Mouse (Mus musculus) midbrain, embryonic 11.5 days (tissue): ENCODE measurements around the gene Skor1. TPM values are rescaled to one million over a fixed set of nuclear protein-coding genes. Genes with fewer than 3 reads are reported as not detected.
A peak's percentile ranks its signal among the peaks of the same experiment; 100 is the strongest.

ENCODE experiments used
- ATAC-seq: fragments of 200-750 bp; cut with Nextera tagmentation; 2 replicates; pipeline ENCODE4 v1.8.0; 2017; ENCODE audit warnings: moderate TSS enrichment, moderate library complexity; ENCODE audit not compliant: low FRiP score
- DNase-seq: peaks from one replicate; pipeline ENCODE4 v3.0.0; 2015; ENCODE audit warnings: low spot score; ENCODE audit errors: missing footprints
- H3K27ac ChIP-seq: fragments of 300-500 bp; sonication (generic); 2 replicates; pipeline ENCODE4 v1.5.1; 2014; ENCODE audit warnings: low read depth, low read length
- H3K27me3 ChIP-seq: fragments of 300-500 bp; sonication (generic); 2 replicates; pipeline ENCODE4 v1.6.1; 2014; ENCODE audit warnings: mild to moderate bottlenecking, low read length, moderate library complexity, mixed read lengths; ENCODE audit not compliant: control insufficient read depth, insufficient read depth
- H3K36me3 ChIP-seq: fragments of 300-500 bp; sonication (generic); 2 replicates; pipeline ENCODE4 v1.6.1; 2014; ENCODE audit warnings: mild to moderate bottlenecking, low read length, moderate library complexity, mixed read lengths; ENCODE audit not compliant: control insufficient read depth, insufficient read depth
- H3K4me1 ChIP-seq: fragments of 300-500 bp; sonication (generic); 2 replicates; pipeline ENCODE4 v1.6.1; 2014; ENCODE audit warnings: low read length; ENCODE audit not compliant: control insufficient read depth, insufficient read depth
- H3K4me2 ChIP-seq: fragments of 300-500 bp; sonication (generic); 2 replicates; pipeline ENCODE4 v1.6.1; 2014; ENCODE audit warnings: mild to moderate bottlenecking, moderate library complexity
- H3K4me3 ChIP-seq: fragments of 300-500 bp; sonication (generic); 2 replicates; pipeline ENCODE4 v1.5.1; 2014; ENCODE audit warnings: low read depth, low read length
- H3K9ac ChIP-seq: fragments of 300-500 bp; sonication (generic); 2 replicates; pipeline ENCODE4 v1.6.1; 2014; ENCODE audit warnings: low read length
- H3K9me3 ChIP-seq: fragments of 300-500 bp; sonication (generic); 2 replicates; pipeline ENCODE4 v1.6.1; 2016; ENCODE audit warnings: low read length; ENCODE audit not compliant: control insufficient read depth
- WGBS: fragments of 180-500 bp; shearing (Covaris S2); extraction: QIAGEN DNeasy Blood & Tissue Kit; methylation state at CpG from one replicate; pipeline ENCODE4 v1.1.7; 2014; 5-methylcytosine and 5-hydroxymethylcytosine counted together
- polyA plus RNA-seq: library from polyadenylated mRNA; unstranded; fragments of >200 nt; fragmentation: Nextera tagmentation; extraction: Ambion mirVana; gene quantifications from 2 replicates; pipeline ENCODE4 v1.2.1, GENCODE M21; 2014

Skor1 gene
- polyA plus RNA-seq, 1 experiment from 2014 or later: 0.05 TPM

DNA sequence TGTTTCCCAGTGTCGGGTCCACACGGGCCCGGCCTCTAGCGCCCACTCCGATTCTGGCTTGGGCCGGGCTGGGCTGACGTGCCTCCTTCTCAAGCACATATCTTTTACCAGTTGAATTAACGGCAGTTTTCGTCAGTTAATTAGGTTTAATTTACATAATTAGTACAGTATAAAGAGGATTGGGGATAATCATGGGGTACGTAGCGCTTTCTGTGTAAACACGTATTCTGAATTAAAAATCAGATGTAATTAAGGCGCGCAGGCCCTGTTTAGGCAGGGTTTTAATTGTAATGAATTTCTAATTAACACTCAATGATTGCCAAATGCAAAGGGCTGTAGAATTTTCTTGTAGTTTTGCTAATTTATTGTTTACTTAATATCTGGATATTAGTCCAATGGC, 3.2 kb upstream of the Skor1 start:
- 21% methylated on average over 14 of the region's 14 CpGs for WGBS
- Histone ChIP-seq H3K4me1 (peaks cover 8% of the 10 kb centered on the region), H3K9ac (no peak overlapping the region), H3K9me3 (no peaks in the 10 kb centered on the region; the same call in 1 of the 2 replicates), H3K27ac (no peak overlapping the region), H3K27me3 (peaks cover 67% of the 10 kb centered on the region), H3K4me3 (no peak overlapping the region), H3K4me2 (no peak overlapping the region), H3K36me3 (no peaks in the 10 kb centered on the region)
- DNase-seq (no peak), ATAC-seq (no peak)

GRCm38 (mm10) chr9:63151072-63151870, 2.5 kb upstream of the Skor1 start:
- Histone ChIP-seq H3K9me3 (no peaks in the 10 kb centered on the region; the same call in 1 of the 2 replicates), H3K27me3 (peaks cover 74% of the 10 kb centered on the region), H3K36me3 (no peaks in the 10 kb centered on the region), H3K4me2 (no peak overlapping the region), H3K4me1 (peaks cover 14% of the 10 kb centered on the region), H3K27ac (no peak overlapping the region), H3K9ac (no peak overlapping the region), H3K4me3 (no peak overlapping the region)
- ATAC-seq: no peak
- 2% methylated on average over 20 of the region's 20 CpGs for WGBS
- peak; percentile 93 for DNase-seq

DNA sequence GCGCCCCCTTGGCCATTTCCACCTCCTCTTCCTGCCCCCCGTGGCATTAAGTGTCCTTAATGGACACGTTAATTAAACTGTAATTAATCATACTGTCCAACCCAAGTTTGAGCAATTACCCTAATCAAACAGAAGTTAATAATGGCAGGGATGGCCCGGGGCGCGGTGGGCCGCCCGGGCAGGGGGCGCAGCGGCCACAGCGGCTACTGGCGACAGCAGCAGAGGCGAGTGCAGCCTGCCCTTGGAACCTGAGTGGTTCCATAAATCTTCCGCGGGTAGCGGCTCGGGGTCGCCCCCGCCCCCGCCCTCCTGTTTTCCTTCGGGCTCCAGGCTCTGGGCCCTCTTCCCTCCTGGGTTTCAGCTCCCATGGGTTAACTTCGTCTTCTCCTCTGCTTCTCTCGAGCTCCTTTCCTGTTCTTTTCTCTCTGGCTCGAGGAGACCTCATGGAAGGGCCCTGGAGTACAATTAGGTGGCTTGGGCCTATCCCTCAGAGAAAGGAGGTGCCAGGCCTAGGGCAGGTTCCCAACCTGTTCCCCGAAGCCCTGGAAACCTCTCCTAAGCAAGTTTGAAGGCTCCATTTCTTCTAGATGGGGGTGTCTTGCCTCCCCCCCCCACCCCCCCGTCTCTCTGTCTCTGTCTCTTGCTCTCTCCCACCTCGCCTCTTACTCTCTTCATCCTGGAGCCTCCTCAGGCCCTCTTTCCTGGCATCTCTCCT, 1.5 kb upstream of the Skor1 start:
- peaks cover 84% of the 10 kb centered on the region for H3K27me3 ChIP-seq
- no peaks in the 10 kb centered on the region for H3K36me3 ChIP-seq
- peaks cover 22% of the 10 kb centered on the region for H3K4me1 ChIP-seq
- H3K27ac ChIP-seq: no peak overlapping the region
- H3K9ac ChIP-seq: no peak overlapping the region
- WGBS: 2% methylated on average over 27 of the region's 27 CpGs
- H3K4me2 ChIP-seq: no peak overlapping the region
- ATAC-seq: no peak
- H3K4me3 ChIP-seq: no peak overlapping the region
- H3K9me3 ChIP-seq: no peaks in the 10 kb centered on the region; the same call in 1 of the 2 replicates
- DNase-seq: peak; percentile 92

GRCm38 (mm10) chr9:63149372-63149766, 608 bp upstream of the Skor1 start:
- peak; percentile 91 for DNase-seq
- WGBS: under 1% methylated on average over 20 of the region's 20 CpGs
- no peaks in the 10 kb centered on the region for H3K36me3 ChIP-seq
- H3K9me3 ChIP-seq: no peaks in the 10 kb centered on the region; the same call in 1 of the 2 replicates
- no peak overlapping the region for H3K9ac ChIP-seq
- H3K27me3 ChIP-seq: peaks cover 93% of the 10 kb centered on the region
- H3K4me1 ChIP-seq: peaks cover 23% of the 10 kb centered on the region
- no peak for ATAC-seq
- peak overlapping the region; percentile 38 for H3K4me3 ChIP-seq
- H3K4me2 ChIP-seq: peak overlapping the region; percentile 68
- H3K27ac ChIP-seq: no peak overlapping the region

GRCm38 (mm10) chr9:63147786-63148409, 863 bp downstream of the Skor1 start:
- H3K36me3 ChIP-seq: no peaks in the 10 kb centered on the region
- no peak overlapping the region for H3K4me2 ChIP-seq
- H3K9me3 ChIP-seq: no peaks in the 10 kb centered on the region
- peaks cover 100% of the 10 kb centered on the region for H3K27me3 ChIP-seq
- H3K9ac ChIP-seq: no peak overlapping the region
- peaks cover 30% of the 10 kb centered on the region for H3K4me1 ChIP-seq
- no peak overlapping the region for H3K4me3 ChIP-seq
- H3K27ac ChIP-seq: no peak overlapping the region
- 3% methylated on average over 14 of the region's 14 CpGs for WGBS
- DNase-seq (peak; percentile 93), ATAC-seq (no peak)

GRCm38 (mm10) chr9:63147296-63147695, 1.5 kb downstream of the Skor1 start:
- H3K27me3 ChIP-seq: peaks cover 100% of the 10 kb centered on the region
- ATAC-seq (no peak), DNase-seq (peak; percentile 96)
- H3K4me2 ChIP-seq: no peak overlapping the region
- no peak overlapping the region for H3K9ac ChIP-seq
- no peak overlapping the region for H3K27ac ChIP-seq
- WGBS: under 1% methylated on average over 9 of the region's 9 CpGs
- no peaks in the 10 kb centered on the region for H3K36me3 ChIP-seq
- H3K4me3 ChIP-seq: no peak overlapping the region; the same call in 1 of the 2 replicates
- H3K4me1 ChIP-seq: peaks cover 30% of the 10 kb centered on the region
- no peaks in the 10 kb centered on the region for H3K9me3 ChIP-seq

- Histone ChIP-seq H3K9ac (no peak overlapping the region), H3K27ac (no peak overlapping the region), H3K36me3 (no peaks in the 10 kb centered on the region), H3K4me1 (peaks cover 30% of the 10 kb centered on the region), H3K9me3 (no peaks in the 10 kb centered on the region), H3K27me3 (peaks cover 100% of the 10 kb centered on the region), H3K4me3 (peak overlapping the region; percentile 15; the same call in 1 of the 2 replicates), H3K4me2 (peak overlapping the region; percentile 25; the same call in 1 of the 2 replicates)
- ATAC-seq: no peak
- 0% methylated on average over 19 of the region's 20 CpGs for WGBS
- peak; percentile 94 for DNase-seq
Measured at GRCm38 (mm10) chr9:63146856-63147274, 1.9 kb downstream of the Skor1 start.

DNA sequence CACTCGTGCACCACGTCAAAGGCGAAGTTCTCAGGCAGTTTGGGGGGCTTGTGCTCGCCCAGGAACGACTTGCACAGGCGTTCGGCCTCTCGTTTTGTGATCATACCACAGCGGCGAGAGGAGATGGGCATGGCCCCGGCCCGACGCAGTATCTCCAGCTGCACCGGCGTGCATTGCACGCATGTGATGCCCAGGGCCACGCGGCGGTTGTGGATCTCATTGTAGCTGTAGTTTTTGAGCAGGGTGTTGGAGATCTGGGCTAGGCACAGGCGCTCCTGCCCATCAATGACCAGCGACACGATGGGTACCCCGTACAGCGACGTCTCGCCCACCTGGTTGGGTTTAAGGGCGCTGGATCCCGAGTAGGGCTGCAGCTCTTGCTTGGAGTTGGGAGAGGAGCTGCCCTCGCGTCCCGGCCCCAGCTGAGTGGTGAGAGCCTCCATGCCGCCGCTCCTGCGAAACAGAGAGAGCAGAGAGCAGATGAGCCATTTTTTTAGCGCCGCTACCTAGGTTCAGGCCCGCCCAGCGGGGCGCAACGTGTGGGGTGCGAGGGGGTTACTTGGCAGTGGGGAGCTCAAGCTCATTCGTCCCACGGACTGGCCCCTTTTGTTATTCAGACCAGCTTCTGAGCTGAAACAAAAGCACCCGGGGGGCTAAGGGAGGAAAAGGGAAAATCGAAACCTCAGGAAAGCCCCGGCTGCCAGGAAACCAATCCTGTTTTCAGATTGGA, 2.5 kb downstream of the Skor1 start:
- no peaks in the 10 kb centered on the region for H3K36me3 ChIP-seq
- peak overlapping the region; percentile 15 for H3K4me3 ChIP-seq
- ATAC-seq (no peak), DNase-seq (peak; percentile 97)
- H3K4me2 ChIP-seq: peak overlapping the region; percentile 25
- H3K9me3 ChIP-seq: no peaks in the 10 kb centered on the region
- no peak overlapping the region for H3K27ac ChIP-seq
- WGBS: under 1% methylated on average over 46 of the region's 46 CpGs
- H3K27me3 ChIP-seq: peaks cover 100% of the 10 kb centered on the region
- H3K9ac ChIP-seq: no peak overlapping the region
- H3K4me1 ChIP-seq: peaks cover 30% of the 10 kb centered on the region
